Mouse (Mus musculus): ENCODE data around the gene Plin1. TPM values are rescaled to one million over a fixed set of nuclear protein-coding genes. Genes with fewer than 3 reads are reported as not detected.

The Plin1 gene
- polyA plus RNA-seq, 1 experiment, result not detected

DNA sequence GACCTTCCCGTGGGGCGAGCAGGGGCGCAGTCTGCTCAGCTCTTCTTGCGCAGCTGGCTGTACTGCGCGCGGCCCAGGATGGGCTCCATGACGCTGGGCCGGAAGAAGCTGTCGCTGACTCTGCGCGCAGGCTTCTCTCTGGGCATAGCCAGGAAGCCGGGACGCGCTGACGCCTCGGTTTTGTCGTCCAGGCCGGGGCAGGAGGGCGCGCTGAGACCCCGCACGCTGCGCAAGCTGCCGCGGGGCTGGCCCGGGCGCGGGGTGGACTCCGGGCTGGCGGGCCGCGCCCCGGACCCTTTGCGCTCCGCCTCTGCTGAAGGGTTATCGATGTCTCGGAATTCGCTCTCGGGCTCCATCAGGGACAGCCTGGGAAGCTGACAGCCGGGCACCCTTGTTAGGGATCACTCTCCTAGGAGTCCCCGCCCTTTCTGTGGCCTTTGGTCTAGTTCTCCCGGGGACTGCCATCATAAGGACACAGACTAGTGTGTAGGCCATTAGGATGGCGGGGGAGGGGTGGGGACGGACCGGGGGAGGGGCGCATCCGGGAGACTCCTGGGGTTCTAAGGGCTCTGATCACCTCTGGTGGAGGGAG lies 11.2 kb downstream of the Plin1 start:
- peak; percentile 48; the same call in 1 of the 2 replicates for TF ChIP-seq POLR2A (IDR thresholded peaks at IDR 0.05; ENCODE audit: low read depth, low read length)
- no peak for TF ChIP-seq CTCF (IDR thresholded peaks at IDR 0.05; ENCODE audit: borderline replicate concordance, insufficient read depth, low read length)
- Histone ChIP-seq H3K27ac (ENCODE audit: insufficient read depth, low read length) (no peak overlapping the region), H3K4me1 (ENCODE audit: control insufficient read depth, insufficient read depth, low read length) (no peaks in the 10 kb centered on the region), H3K4me3 (ENCODE audit: insufficient read depth, low read length) (peak overlapping the region; percentile 37)

DNA sequence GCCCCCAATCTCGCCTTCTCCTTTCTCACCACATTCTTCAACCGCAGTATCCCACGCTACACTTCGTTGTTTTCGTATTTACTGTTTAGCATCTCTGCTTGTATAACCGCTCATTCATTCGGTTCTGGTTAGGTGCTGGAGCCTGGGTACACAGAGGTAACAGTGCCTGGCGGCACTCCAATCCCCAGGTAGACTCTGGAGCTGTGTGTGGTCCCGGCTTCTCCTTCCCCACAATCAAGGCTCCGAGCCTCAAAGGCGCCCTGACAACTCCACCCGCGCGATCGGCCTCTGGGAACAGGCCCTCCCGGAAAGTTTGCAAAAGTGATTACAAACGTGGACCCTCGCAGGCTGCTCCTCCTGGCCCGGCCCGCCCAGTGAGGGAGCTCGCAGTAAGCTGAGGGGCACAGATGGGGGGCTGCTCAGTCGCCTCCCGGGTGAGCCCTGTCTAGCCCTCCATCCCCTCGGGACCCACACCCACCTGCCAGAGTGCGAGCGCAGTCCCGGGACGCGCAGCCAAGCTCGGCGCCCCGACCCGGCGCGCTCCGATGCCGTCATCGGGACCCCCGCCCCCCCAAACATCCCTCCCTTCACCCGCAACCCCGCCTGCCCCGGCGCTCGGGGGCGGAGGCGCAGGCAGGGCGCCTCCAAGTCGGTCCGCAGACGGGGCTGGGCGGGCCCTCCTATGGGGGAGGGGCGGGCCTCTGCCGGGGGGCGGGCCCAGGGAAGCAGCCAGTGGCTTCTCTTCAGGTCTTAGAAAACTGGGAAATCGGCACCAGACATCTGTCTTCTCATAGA lies 17.3 kb downstream of the Plin1 start, which contains the start of gene Kif7:
Gene Kif7, minus strand, starts transcription at position 534 of the 795 bp plus-strand sequence.
- Histone ChIP-seq H3K27ac (ENCODE audit: insufficient read depth, low read length) (no peak within 1 kb of the TSS), H3K4me1 (ENCODE audit: control insufficient read depth, insufficient read depth, low read length) (no peaks in the 10 kb centered on the region; the same call in 1 of the 2 replicates), H3K4me3 (ENCODE audit: insufficient read depth, low read length) (peak within 1 kb of the TSS; percentile 75)
- peak; percentile 75 for TF ChIP-seq POLR2A (IDR thresholded peaks at IDR 0.05; ENCODE audit: low read depth, low read length)
- no peak for TF ChIP-seq CTCF (IDR thresholded peaks at IDR 0.05; ENCODE audit: borderline replicate concordance, insufficient read depth, low read length)

DNA sequence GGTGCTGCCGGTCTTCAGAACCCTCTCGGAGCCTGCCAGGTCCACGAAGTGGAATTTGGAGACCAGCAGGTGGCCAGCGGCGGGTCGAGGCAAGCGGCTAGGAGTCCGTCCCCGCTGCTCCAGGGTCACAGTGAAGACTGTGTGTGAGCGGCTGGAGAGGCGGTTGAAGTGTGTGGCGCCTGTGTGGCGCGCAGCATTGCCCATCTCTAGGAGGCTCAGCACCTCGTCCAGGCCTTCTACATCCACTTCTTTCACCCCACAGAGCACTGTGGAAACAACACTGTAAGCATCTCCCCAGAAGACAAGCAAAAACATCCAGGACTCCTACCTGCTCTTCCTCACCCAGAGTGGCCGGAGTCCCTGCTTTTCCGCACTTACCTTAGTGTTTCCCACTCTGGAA lies 21.9 kb downstream of the Plin1 start:
- TF ChIP-seq POLR2A (IDR thresholded peaks at IDR 0.05; ENCODE audit: low read depth, low read length), result no peak
- TF ChIP-seq CTCF (IDR thresholded peaks at IDR 0.05; ENCODE audit: borderline replicate concordance, insufficient read depth, low read length), result no peak
- Histone ChIP-seq H3K4me3 (ENCODE audit: insufficient read depth, low read length) (no peak overlapping the region), H3K4me1 (ENCODE audit: control insufficient read depth, insufficient read depth, low read length) (no peaks in the 10 kb centered on the region; the same call in 1 of the 2 replicates), H3K27ac (ENCODE audit: insufficient read depth, low read length) (no peak overlapping the region)

- 0 out of 2 replicates have a peak, but pooled peaks have one; percentile 4 for TF ChIP-seq CTCF (IDR thresholded peaks at IDR 0.05; ENCODE audit: borderline replicate concordance, insufficient read depth, low read length)
- TF ChIP-seq POLR2A (IDR thresholded peaks at IDR 0.05; ENCODE audit: low read depth, low read length), result no peak
- Histone ChIP-seq H3K4me3 (ENCODE audit: insufficient read depth, low read length) (no peak overlapping the region), H3K4me1 (ENCODE audit: control insufficient read depth, insufficient read depth, low read length) (no peaks in the 10 kb centered on the region; the same call in 1 of the 2 replicates), H3K27ac (ENCODE audit: insufficient read depth, low read length) (no peak overlapping the region)
Observed at GRCm38 (mm10) chr7:79710130-79710607, 22.5 kb downstream of the Plin1 start.

GRCm38 (mm10) chr7:79705210-79705609 lies 27.5 kb downstream of the Plin1 start:
- Histone ChIP-seq H3K4me1 (ENCODE audit: control insufficient read depth, insufficient read depth, low read length) (no peaks in the 10 kb centered on the region), H3K4me3 (ENCODE audit: insufficient read depth, low read length) (no peak overlapping the region), H3K27ac (ENCODE audit: insufficient read depth, low read length) (no peak overlapping the region)
- no peak for TF ChIP-seq POLR2A (IDR thresholded peaks at IDR 0.05; ENCODE audit: low read depth, low read length)
- no peak for TF ChIP-seq CTCF (IDR thresholded peaks at IDR 0.05; ENCODE audit: borderline replicate concordance, insufficient read depth, low read length)

GRCm38 (mm10) chr7:79702755-79703154 lies 29.9 kb downstream of the Plin1 start:
- Histone ChIP-seq H3K4me1 (ENCODE audit: control insufficient read depth, insufficient read depth, low read length) (no peaks in the 10 kb centered on the region), H3K27ac (ENCODE audit: insufficient read depth, low read length) (no peak overlapping the region), H3K4me3 (ENCODE audit: insufficient read depth, low read length) (no peak overlapping the region)
- TF ChIP-seq CTCF (IDR thresholded peaks at IDR 0.05; ENCODE audit: borderline replicate concordance, insufficient read depth, low read length) (no peak), POLR2A (IDR thresholded peaks at IDR 0.05; ENCODE audit: low read depth, low read length) (no peak)

GRCm38 (mm10) chr7:79696495-79696894 lies 36.2 kb downstream of the Plin1 start:
- Histone ChIP-seq H3K4me1 (ENCODE audit: control insufficient read depth, insufficient read depth, low read length) (no peaks in the 10 kb centered on the region), H3K4me3 (ENCODE audit: insufficient read depth, low read length) (no peak overlapping the region), H3K27ac (ENCODE audit: insufficient read depth, low read length) (no peak overlapping the region)
- TF ChIP-seq CTCF (IDR thresholded peaks at IDR 0.05; ENCODE audit: borderline replicate concordance, insufficient read depth, low read length), result no peak
- no peak for TF ChIP-seq POLR2A (IDR thresholded peaks at IDR 0.05; ENCODE audit: low read depth, low read length)

DNA sequence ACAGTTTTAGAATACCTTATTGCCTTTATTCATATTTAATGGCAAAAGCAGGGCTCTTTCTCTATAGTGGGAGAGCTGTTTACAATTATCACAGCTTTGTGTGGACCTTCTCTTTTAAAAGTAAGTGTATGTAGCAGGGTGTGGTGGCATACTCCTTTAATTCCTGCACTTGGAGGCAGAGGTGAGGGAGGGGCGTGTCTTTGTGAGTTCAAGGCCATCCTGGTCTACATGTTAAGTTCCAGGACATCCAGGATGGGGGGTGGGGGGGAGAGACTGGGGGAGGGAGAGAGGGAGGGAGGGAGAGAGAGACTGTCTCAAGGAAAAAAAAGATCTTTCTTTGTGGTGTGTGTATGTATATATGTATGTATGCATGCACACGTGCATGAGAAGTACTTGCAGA lies 52.5 kb downstream of the Plin1 start:
- Histone ChIP-seq H3K4me3 (ENCODE audit: insufficient read depth, low read length) (no peak overlapping the region), H3K27ac (ENCODE audit: insufficient read depth, low read length) (no peak overlapping the region), H3K4me1 (ENCODE audit: control insufficient read depth, insufficient read depth, low read length) (no peaks in the 10 kb centered on the region)
- no peak for TF ChIP-seq POLR2A (IDR thresholded peaks at IDR 0.05; ENCODE audit: low read depth, low read length)
- TF ChIP-seq CTCF (IDR thresholded peaks at IDR 0.05; ENCODE audit: borderline replicate concordance, insufficient read depth, low read length), result no peak

GRCm38 (mm10) chr7:79679186-79679585 lies 53.5 kb downstream of the Plin1 start:
- TF ChIP-seq POLR2A (IDR thresholded peaks at IDR 0.05; ENCODE audit: low read depth, low read length) (no peak), CTCF (IDR thresholded peaks at IDR 0.05; ENCODE audit: borderline replicate concordance, insufficient read depth, low read length) (no peak)
- no peak overlapping the region for H3K27ac ChIP-seq (ENCODE audit: insufficient read depth, low read length)
- no peaks in the 10 kb centered on the region for H3K4me1 ChIP-seq (ENCODE audit: control insufficient read depth, insufficient read depth, low read length)
- no peak overlapping the region for H3K4me3 ChIP-seq (ENCODE audit: insufficient read depth, low read length)
